Mouse (Mus musculus) small intestine, adult 2 months (tissue): ENCODE measurements around the gene Fbxo17.

Experiments
- CTCF ChIP-seq: fragments of 200-500 bp; IDR thresholded peaks from 2 replicates; pipeline ENCODE4 v1.5.1; 2012; ENCODE audit warnings: low read depth, mild to moderate bottlenecking, control low read depth, inconsistent platforms, low read length, moderate library complexity, mixed read lengths; ENCODE audit not compliant: insufficient replicate concordance, insufficient read length; ENCODE audit errors: extremely low read depth
- POLR2A ChIP-seq: fragments of 200-500 bp; IDR thresholded peaks from 2 replicates; pipeline ENCODE4 v1.6.1; 2012; ENCODE audit warnings: low read depth, mild to moderate bottlenecking, control low read depth, inconsistent platforms, low read length, moderate library complexity

DNA sequence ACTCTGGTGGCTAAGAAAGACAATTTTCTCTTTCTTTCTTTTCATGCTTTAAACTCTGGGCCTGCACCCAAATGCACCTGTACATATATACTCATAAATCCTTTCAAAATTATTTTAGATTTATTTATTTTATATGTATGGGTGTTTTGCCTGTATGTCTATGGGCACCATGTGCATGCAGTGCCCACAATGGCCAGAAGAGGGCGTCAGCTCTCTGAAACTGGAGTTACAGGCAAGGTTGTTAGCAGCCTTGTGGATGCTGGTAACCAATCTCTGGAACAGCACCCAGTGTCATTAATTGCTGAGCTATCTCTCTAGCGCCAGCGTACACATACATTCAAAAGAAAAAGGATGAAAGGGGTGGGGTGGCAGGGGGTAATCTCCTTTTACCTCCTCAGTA lies 5.6 kb upstream of the Fbxo17 start:
- TF ChIP-seq CTCF: peak; percentile 10; the same call in 1 of the 2 replicates
- no peak for TF ChIP-seq POLR2A
